Mouse (Mus musculus) cortical plate, adult 2 months (tissue): ENCODE data around the gene Fam120b.

Experiments used
- CTCF ChIP-seq: fragments of 200-500 bp; IDR thresholded peaks from 2 replicates; pipeline ENCODE4 v1.5.1; 2011; ENCODE audit warnings: mild to moderate bottlenecking, control low read depth, low read length; ENCODE audit not compliant: insufficient read depth; ENCODE audit errors: extremely low read depth
- POLR2A ChIP-seq: fragments of 200-500 bp; IDR thresholded peaks from 2 replicates; pipeline ENCODE4 v1.6.1; 2011; ENCODE audit warnings: mild to moderate bottlenecking, low read length, control low read depth; ENCODE audit not compliant: insufficient read depth; ENCODE audit errors: extremely low read depth

DNA sequence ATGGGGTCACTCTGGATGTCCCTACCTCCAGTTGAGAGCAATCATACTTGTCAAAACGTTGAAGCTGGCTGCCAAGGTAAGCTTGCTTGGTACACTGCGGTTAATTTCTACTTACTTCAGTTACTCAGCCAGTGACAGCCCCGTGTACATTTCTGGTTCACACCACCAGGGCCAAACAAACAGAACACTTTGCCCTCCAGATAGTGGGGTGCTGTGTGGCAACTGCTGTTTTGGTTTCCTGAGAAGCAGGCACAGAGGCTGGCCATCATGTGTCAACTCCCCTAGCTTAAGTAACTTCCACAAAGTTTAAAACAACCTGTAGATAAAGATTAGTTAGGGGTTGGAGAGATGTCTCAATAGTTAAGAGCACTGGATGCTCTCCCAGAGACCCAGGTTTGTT is 38.7 kb downstream of the Fam120b start:
- no peak for TF ChIP-seq POLR2A
- TF ChIP-seq CTCF, result no peak
